Mouse (Mus musculus) C2C12 (cell line): ENCODE results near the gene Cd37.

Experiments
- CTCF ChIP-seq: IDR thresholded peaks from one replicate; pipeline ENCODE4 v1.5.1; 2011; ENCODE audit not compliant: control insufficient read depth, insufficient read depth, insufficient read length
- MAX ChIP-seq: IDR thresholded peaks from one replicate; pipeline ENCODE4 v1.6.1; 2011; ENCODE audit warnings: mild to moderate bottlenecking, control low read depth

GRCm38 (mm10) chr7:45221680-45222079, 17.2 kb downstream of the Cd37 start:
- no peak for TF ChIP-seq CTCF
- TF ChIP-seq MAX = no peak
